In genomic region chr3:32939802-32940501, GRCm38 (mm10) we compare ENCODE assay signal across 19 mouse cellular contexts.
A peak's percentile ranks its signal among the peaks of the same experiment; 100 is the strongest.
DNase-seq lines count a peak whose midpoint lies in the region; ATAC-seq lines count a peak whose summit lies in the region.
"Had no signal": no experiment of that assay in that cellular context is flagged by ENCODE, and none has a peak within 500 bp of the region (broad histone marks: within the 10 kb centered on the region; RNA-seq: fewer than 3 reads in every experiment).

No protein-coding gene starts in this region.

- no peak overlapping the region for H3K27ac ChIP-seq in kidney, embryonic 15.5 days
- H3K27ac ChIP-seq: forebrain, embryonic 12.5 days; liver, embryonic 14.5 days; midbrain, embryonic 15.5 days; neural tube, embryonic 15.5 days had no signal

- no peaks in the 10 kb centered on the region for H3K4me1 ChIP-seq in kidney, embryonic 15.5 days
- H3K4me1 ChIP-seq: forebrain, embryonic 12.5 days; midbrain, embryonic 15.5 days; neural tube, embryonic 15.5 days had no signal

- WGBS in kidney, embryonic 15.5 days, result 59% methylated on average over 8 of the region's 8 CpGs

- 0 out of 2 replicates have a peak, but pooled peaks have one; percentile 54 for ATAC-seq in kidney, embryonic 15.5 days (replicated peaks; ENCODE audit: low FRiP score)
- ATAC-seq: hindbrain, embryonic 16.5 days; midbrain, embryonic 15.5 days had no signal

- intact Hi-C loops in heart, postnatal 14 days (cut with DNase I), result no loop called here
- intact Hi-C loops in left cerebral cortex, postnatal 4 days (cut with DNase I), result no loop called here

- no peak overlapping the region for H3K4me2 ChIP-seq in kidney, embryonic 15.5 days
- H3K4me2 ChIP-seq: forebrain, embryonic 12.5 days; midbrain, embryonic 15.5 days; neural tube, embryonic 15.5 days had no signal

- H3K9me3 ChIP-seq in kidney, embryonic 15.5 days (replicated peaks), result no peaks in the 10 kb centered on the region
- H3K9me3 ChIP-seq: forebrain, embryonic 12.5 days; midbrain, embryonic 15.5 days; neural tube, embryonic 15.5 days had no signal

- no peaks in the 10 kb centered on the region for H3K36me3 ChIP-seq in kidney, embryonic 15.5 days
- H3K36me3 ChIP-seq: forebrain, embryonic 12.5 days; midbrain, embryonic 15.5 days; neural tube, embryonic 15.5 days had no signal

- no peak overlapping the region for H3K9ac ChIP-seq in kidney, embryonic 15.5 days
- H3K9ac ChIP-seq: forebrain, embryonic 12.5 days; liver, embryonic 14.5 days; midbrain, embryonic 15.5 days; neural tube, embryonic 15.5 days had no signal

- DNase-seq in heart, adult 11 months, result peak; percentile 76
- DNase-seq in heart, postnatal 14 days, result no peak
- no peak for DNase-seq in kidney, adult 8-10 months
- DNase-seq in right cerebral cortex, postnatal 25 days, result peak; percentile 16
- DNase-seq in right cerebral cortex, postnatal 14 days, result no peak
- DNase-seq in yolk sac, embryonic 10.5 days (ENCODE audit: low spot score), result peak; percentile 15
- no peak for DNase-seq in left cerebral cortex, postnatal 4 days
- DNase-seq: cerebellum, adult 18-20 months; gastrocnemius, postnatal 10 days; heart, adult 18-20 months; lung, postnatal 10 days; thymus, adult 2 months had no signal

- no peak overlapping the region for H3K4me3 ChIP-seq in kidney, embryonic 15.5 days (replicated peaks)
- H3K4me3 ChIP-seq: forebrain, embryonic 12.5 days; midbrain, embryonic 15.5 days; myocyte; neural tube, embryonic 15.5 days had no signal

- no peaks in the 10 kb centered on the region for H3K27me3 ChIP-seq in kidney, embryonic 15.5 days
- H3K27me3 ChIP-seq: forebrain, embryonic 12.5 days; midbrain, embryonic 15.5 days; neural tube, embryonic 15.5 days had no signal

Comparison
In these comparisons a context has a peak if more than half of its experiments do, and no peak if none do; other contexts are left out.
1. DNase-seq: peak in heart, adult 11 months (single experiment), right cerebral cortex, postnatal 25 days (single experiment) and yolk sac, embryonic 10.5 days (single experiment); none in heart, postnatal 14 days (0 of 2), kidney, adult 8-10 months (0 of 2), right cerebral cortex, postnatal 14 days (single experiment) and left cerebral cortex, postnatal 4 days (single experiment).